Mouse (Mus musculus): ENCODE data around the gene Uhmk1. TPM values are rescaled to one million over a fixed set of nuclear protein-coding genes. Genes with fewer than 3 reads are reported as not detected.

Gene Uhmk1
- total and polyA plus RNA-seq, 3 experiments, result 22.7 to 32.5 (median 25.0) TPM

DNA sequence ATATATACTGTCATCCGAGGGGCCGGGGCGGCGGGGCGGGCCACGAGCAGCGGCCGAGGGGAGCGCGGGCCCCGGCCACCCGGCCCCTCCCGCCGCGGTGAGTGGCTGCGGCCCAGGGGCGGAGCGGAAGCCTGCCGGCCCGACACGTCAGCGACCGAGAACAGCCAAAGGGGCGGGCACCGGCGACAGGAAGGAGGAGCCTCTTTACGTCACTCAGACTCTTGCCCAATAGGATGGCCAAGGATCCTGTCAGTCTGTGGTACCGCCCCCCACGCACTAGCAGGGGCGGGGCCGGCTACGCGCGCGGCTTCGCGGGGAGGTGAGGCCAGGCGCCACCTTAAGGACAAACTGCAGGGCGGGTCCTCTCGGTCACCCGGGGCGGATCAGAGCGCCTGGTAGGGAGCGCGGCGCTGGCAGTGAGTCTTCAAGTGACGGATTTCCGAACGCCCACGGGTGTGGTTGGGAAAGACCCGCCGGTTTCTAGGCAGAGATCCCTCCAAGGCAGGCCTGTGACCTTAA, 40.3 kb downstream of the Uhmk1 start, which contains the start of gene Uap1:
Gene Uap1, minus strand, starts transcription at position 144 of the 519 bp plus-strand sequence.
- peak; percentile 97 for DNase-seq (ENCODE audit: extremely low read depth)
- peak within 1 kb of the TSS; percentile 85 to 91 (median 86) for H3K4me3 ChIP-seq (replicated peaks in 1 of 3; ENCODE audit: low read depth in 2 of 3, low read length in 2 of 3, poor library complexity in 1 of 3)
- dilution Hi-C loops (cut with MboI; ENCODE audit: extremely low pct_ligation_motif_present, extremely low pct_unique_long_range_greater_than_20kb, low sequenced_read_pairs), result no loop called here
- no peaks in the 10 kb centered on the region for H3K9me3 ChIP-seq (replicated peaks; ENCODE audit: low read length)
- H3K27ac ChIP-seq (ENCODE audit: insufficient read depth, low read depth), result peak within 1 kb of the TSS; percentile 60
- H3K9ac ChIP-seq (ENCODE audit: insufficient read depth, low read depth), result peak within 1 kb of the TSS; percentile 74
- H3K36me3 ChIP-seq (replicated peaks in 1 of 2; ENCODE audit: control insufficient read depth in 1 of 2, insufficient read depth in 1 of 2, low read length in 1 of 2), result peaks cover 1 to 8% of the 10 kb centered on the region in 2 experiments
- peaks cover 8 to 43% of the 10 kb centered on the region in 2 experiments for H3K4me1 ChIP-seq (ENCODE audit: control insufficient read depth in 1 of 2, insufficient read depth in 2 of 2)
- TF ChIP-seq POLR2A (IDR thresholded peaks at IDR 0.05; ENCODE audit: low read depth, low read length) (peak; percentile 81), ZMIZ1 (IDR thresholded peaks at IDR 0.05; ENCODE audit: low read depth, low read length) (no peak; the same call in 1 of the 2 replicates), USF2 (conservative IDR thresholded peaks at IDR 0.05; ENCODE audit: low read depth, low read length) (no peak), NRF1 (IDR thresholded peaks at IDR 0.05; ENCODE audit: low read depth, low read length) (peak; percentile 43; the same call in 1 of the 2 replicates), EP300 (IDR thresholded peaks at IDR 0.05; ENCODE audit: low read length) (no peak), BHLHE40 (IDR thresholded peaks at IDR 0.05; ENCODE audit: low read depth, low read length) (no peak), POLR2AphosphoS2 (IDR thresholded peaks at IDR 0.05; ENCODE audit: low read depth, low read length) (no peak), MYC (IDR thresholded peaks at IDR 0.05; ENCODE audit: low read depth, low read length) (no peak), MEF2A (IDR thresholded peaks at IDR 0.05; ENCODE audit: borderline replicate concordance, low read depth, low read length) (peak; percentile 42; the same call in 1 of the 2 replicates), KAT2A (IDR thresholded peaks at IDR 0.05; ENCODE audit: insufficient replicate concordance, low read length) (no peak), CHD1 (IDR thresholded peaks at IDR 0.05; ENCODE audit: low read depth, low read length) (no peak), GABPA (IDR thresholded peaks at IDR 0.05; ENCODE audit: insufficient replicate concordance, low read depth, low read length) (no peak), MAZ (IDR thresholded peaks at IDR 0.05; ENCODE audit: low read depth, low read length) (peak; percentile 78; the same call in 1 of the 2 replicates), JUN (IDR thresholded peaks at IDR 0.05; ENCODE audit: insufficient read depth, low read depth, low read length) (no peak), PAX5 (IDR thresholded peaks at IDR 0.05; ENCODE audit: low read length) (no peak), ETS1 (conservative IDR thresholded peaks at IDR 0.05; ENCODE audit: low read depth, low read length) (peak; percentile 58; the same call in 1 of the 2 replicates), MAFK (IDR thresholded peaks at IDR 0.05; ENCODE audit: insufficient replicate concordance, low read length) (no peak), SIN3A (IDR thresholded peaks at IDR 0.05; ENCODE audit: low read length) (peak; percentile 63; the same call in 1 of the 2 replicates), MXI1 (IDR thresholded peaks at IDR 0.05; ENCODE audit: low read depth, low read length) (peak; percentile 79; the same call in 1 of the 2 replicates), USF1 (IDR thresholded peaks at IDR 0.05; ENCODE audit: low read depth, low read length) (no peak), E2F4 (IDR thresholded peaks at IDR 0.05; ENCODE audit: insufficient replicate concordance, low read depth, low read length) (no peak), RAD21 (IDR thresholded peaks at IDR 0.05; ENCODE audit: low read depth, low read length) (peak; percentile 3), IRF4 (IDR thresholded peaks at IDR 0.05; ENCODE audit: low read depth, low read length) (peak; percentile 36; the same call in 1 of the 2 replicates), JUND (conservative IDR thresholded peaks at IDR 0.05; ENCODE audit: low read depth, low read length) (no peak), HCFC1 (IDR thresholded peaks at IDR 0.05; ENCODE audit: low read depth, low read length) (peak; percentile 60), UBTF (IDR thresholded peaks at IDR 0.05; ENCODE audit: low read depth, low read length) (no peak), TBP (conservative IDR thresholded peaks at IDR 0.05; ENCODE audit: low read depth, low read length) (peak; percentile 42; the same call in 1 of the 2 replicates), ELF1 (IDR thresholded peaks at IDR 0.05; ENCODE audit: low read depth, low read length) (peak; percentile 78), TCF12 (IDR thresholded peaks at IDR 0.05; ENCODE audit: low read depth, low read length) (peak; percentile 71), CTCF (conservative IDR thresholded peaks at IDR 0.05 in 1 of 2, IDR thresholded peaks at IDR 0.05 in 1 of 2; ENCODE audit: low read depth in 2 of 2, low read length in 2 of 2) (peak in 1 of 2 experiments; percentile 58; a peak in 2 of 4 replicates), ZKSCAN1 (IDR thresholded peaks at IDR 0.05; ENCODE audit: borderline replicate concordance, low read depth, low read length) (no peak), SMC3 (IDR thresholded peaks at IDR 0.05; ENCODE audit: low read depth, low read length) (no peak; the same call in 1 of the 2 replicates), NELFE (IDR thresholded peaks at IDR 0.05; ENCODE audit: low read depth, low read length) (peak; percentile 75), CHD2 (IDR thresholded peaks at IDR 0.05; ENCODE audit: low read length) (0 out of 2 replicates have a peak, but pooled peaks have one; percentile 28), ZC3H11A (IDR thresholded peaks at IDR 0.05; ENCODE audit: low read depth, low read length) (no peak), MAX (IDR thresholded peaks at IDR 0.05; ENCODE audit: low read length) (no peak; the same call in 1 of the 2 replicates), RCOR1 (conservative IDR thresholded peaks at IDR 0.05; ENCODE audit: low read depth, low read length) (no peak), ZNF384 (IDR thresholded peaks at IDR 0.05; ENCODE audit: low read depth, low read length) (no peak)
- in situ Hi-C loops (cut with MboI; ENCODE audit: low pct_ligation_motif_present, low pct_unique_long_range_greater_than_20kb, low sequenced_read_pairs), result loop anchor here (25.0 kb wide), 1 partner anchor 638 kb away; the partner anchor contains the start of gene Nuf2
- H3K4me2 ChIP-seq (ENCODE audit: insufficient read depth, low read depth, poor library complexity, severe bottlenecking), result peak within 1 kb of the TSS; percentile 96
- peaks cover 2% of the 10 kb centered on the region for H3K27me3 ChIP-seq (replicated peaks)
- H3K79me2 ChIP-seq (replicated peaks; ENCODE audit: control insufficient read depth, extremely low read depth, insufficient read depth, poor library complexity, severe bottlenecking), result peaks cover 39% of the 10 kb centered on the region

Data from CH12.LX (cell line).